Mouse (Mus musculus) liver, adult (tissue): ENCODE data around the gene Mxra8.

Source experiments
- GATA4 ChIP-seq: IDR thresholded peaks from 2 replicates; pipeline ENCODE4 v1.6.1; 2014; ENCODE audit warnings: mild to moderate bottlenecking, low read length; ENCODE audit not compliant: insufficient replicate concordance

Gene Mxra8

GRCm38 (mm10) chr4:155839483-155839910, at the start of gene Mxra8:
Gene Mxra8 (plus strand): TSS chr4:155839680.
- TF ChIP-seq GATA4, result peak; percentile 8; the same call in 1 of the 2 replicates

- no peak for TF ChIP-seq GATA4
These were observed 49.4 kb upstream of the Mxra8 start, which contains the start of gene Ankrd65 for GRCm38 (mm10) chr4:155790021-155790489. Gene Ankrd65 (plus strand): TSS chr4:155790439.

- TF ChIP-seq GATA4, result no peak
These were observed 48.8 kb upstream of the Mxra8 start for GRCm38 (mm10) chr4:155790650-155791161.

- TF ChIP-seq GATA4, result no peak
These were observed 48.1 kb upstream of the Mxra8 start for GRCm38 (mm10) chr4:155791240-155791933.

GRCm38 (mm10) chr4:155793730-155794129, 45.8 kb upstream of the Mxra8 start:
- no peak for TF ChIP-seq GATA4

GRCm38 (mm10) chr4:155802075-155802474, 37.4 kb upstream of the Mxra8 start:
- no peak for TF ChIP-seq GATA4

- TF ChIP-seq GATA4, result no peak
These were observed 36.6 kb upstream of the Mxra8 start, which contains the start of gene Mrpl20 for GRCm38 (mm10) chr4:155802741-155803339. Gene Mrpl20 (plus strand): TSS chr4:155802878.

- TF ChIP-seq GATA4, result peak; percentile 59; the same call in 1 of the 2 replicates
These were observed 36.0 kb upstream of the Mxra8 start for GRCm38 (mm10) chr4:155803340-155804041.

GRCm38 (mm10) chr4:155807841-155808240, 31.6 kb upstream of the Mxra8 start:
- no peak for TF ChIP-seq GATA4

- TF ChIP-seq GATA4, result no peak; the same call in 1 of the 2 replicates
These were observed 27.4 kb upstream of the Mxra8 start, which contains the start of gene Ccnl2 for GRCm38 (mm10) chr4:155811929-155812664. Gene Ccnl2 (plus strand): TSS chr4:155812489.

GRCm38 (mm10) chr4:155812665-155813181, 26.8 kb upstream of the Mxra8 start:
- no peak for TF ChIP-seq GATA4

- TF ChIP-seq GATA4, result no peak
These were observed 21.9 kb upstream of the Mxra8 start for GRCm38 (mm10) chr4:155817533-155817932.

- no peak for TF ChIP-seq GATA4
These were observed 18.5 kb upstream of the Mxra8 start for GRCm38 (mm10) chr4:155821025-155821424.

GRCm38 (mm10) chr4:155823443-155823842, 16.0 kb upstream of the Mxra8 start:
- no peak for TF ChIP-seq GATA4
